8 mouse cellular contexts compared by ENCODE assay signal in genomic region chr6:35132806-35133205, GRCm38 (mm10). TPM values are rescaled to one million over a fixed set of nuclear protein-coding genes. Genes with fewer than 3 reads are reported as not detected.
DNase-seq lines count a peak whose midpoint lies in the region; ATAC-seq and TF ChIP-seq lines count a peak whose summit lies in the region.

No protein-coding gene starts in this region.

- no peaks in the 10 kb centered on the region for H3K9me3 ChIP-seq in forebrain, embryonic 12.5 days
- H3K9me3 ChIP-seq in limb, embryonic 13.5 days, result no peaks in the 10 kb centered on the region
- no peaks in the 10 kb centered on the region for H3K9me3 ChIP-seq in neural tube, embryonic 11.5 days (ENCODE audit: control insufficient read depth, low read length)

- ATAC-seq in forebrain, embryonic 12.5 days (ENCODE audit: low FRiP score), result no peak
- no peak for ATAC-seq in limb, embryonic 13.5 days (ENCODE audit: low FRiP score, low read depth)
- peak; percentile 7 for ATAC-seq in neural tube, embryonic 11.5 days (ENCODE audit: insufficient read depth, low FRiP score, low TSS enrichment)

- no peaks in the 10 kb centered on the region for H3K36me3 ChIP-seq in forebrain, embryonic 12.5 days (replicated peaks)
- H3K36me3 ChIP-seq in limb, embryonic 13.5 days, result no peaks in the 10 kb centered on the region
- no peaks in the 10 kb centered on the region for H3K36me3 ChIP-seq in neural tube, embryonic 11.5 days (ENCODE audit: control insufficient read depth, insufficient read depth, low read length)

- no peak for DNase-seq in gastrocnemius, adult 2 months
- no peak for DNase-seq in gastrocnemius, postnatal 36 days
- peak; percentile 23 to 24 for DNase-seq in thymus, postnatal 10 days (ENCODE audit: low spot score in 2 of 2)
- DNase-seq in thymus, postnatal 14 days, result no peak
- DNase-seq in neural tube, embryonic 11.5 days (ENCODE audit: low spot score), result peak; percentile 36
- DNase-seq in right cerebral cortex, postnatal 10 days (ENCODE audit: low spot score in 2 of 2), result no peak

- peak overlapping the region; percentile 90 for H3K4me3 ChIP-seq in gastrocnemius, adult 2 months
- H3K4me3 ChIP-seq in forebrain, embryonic 12.5 days (replicated peaks), result peak overlapping the region; percentile 70
- H3K4me3 ChIP-seq in limb, embryonic 13.5 days, result peak overlapping the region; percentile 85
- H3K4me3 ChIP-seq in neural tube, embryonic 11.5 days (ENCODE audit: low read depth, low read length), result peak overlapping the region; percentile 73

- intact Hi-C loops in gastrocnemius, adult 2 months (cut with DNase I), result loop anchor here (1.0 kb wide), 1 partner anchor 44 kb away; the partner anchor contains the start of gene Nup205
- intact Hi-C loops in gastrocnemius, postnatal 36 days (cut with DNase I), result no loop called here

- peak overlapping the region; percentile 82 for H3K9ac ChIP-seq in forebrain, embryonic 12.5 days
- H3K9ac ChIP-seq in limb, embryonic 13.5 days, result peak overlapping the region; percentile 92
- peak overlapping the region; percentile 78 for H3K9ac ChIP-seq in neural tube, embryonic 11.5 days (ENCODE audit: low read length)

- no peaks in the 10 kb centered on the region for H3K27me3 ChIP-seq in forebrain, embryonic 12.5 days
- H3K27me3 ChIP-seq in limb, embryonic 13.5 days, result no peaks in the 10 kb centered on the region
- no peaks in the 10 kb centered on the region for H3K27me3 ChIP-seq in neural tube, embryonic 11.5 days (ENCODE audit: control insufficient read depth, insufficient read depth, low read length)

- H3K4me2 ChIP-seq in forebrain, embryonic 12.5 days, result peak overlapping the region; percentile 85
- peak overlapping the region; percentile 83 for H3K4me2 ChIP-seq in limb, embryonic 13.5 days (replicated peaks)
- H3K4me2 ChIP-seq in neural tube, embryonic 11.5 days (ENCODE audit: low read depth), result peak overlapping the region; percentile 62

- H3K4me1 ChIP-seq in forebrain, embryonic 12.5 days, result peaks cover 15% of the 10 kb centered on the region
- peaks cover 19% of the 10 kb centered on the region for H3K4me1 ChIP-seq in limb, embryonic 13.5 days
- H3K4me1 ChIP-seq in neural tube, embryonic 11.5 days (ENCODE audit: control insufficient read depth, insufficient read depth, low read length), result peaks cover 2% of the 10 kb centered on the region; the same call in 1 of the 2 replicates

- WGBS in forebrain, embryonic 12.5 days, result under 1% methylated on average over 11 of the region's 11 CpGs
- under 1% methylated on average over 11 of the region's 11 CpGs for WGBS in limb, embryonic 13.5 days
- under 1% methylated on average over 11 of the region's 11 CpGs for WGBS in neural tube, embryonic 11.5 days

- peak overlapping the region; percentile 90 for H3K27ac ChIP-seq in gastrocnemius, adult 2 months
- peak overlapping the region; percentile 89 for H3K27ac ChIP-seq in forebrain, embryonic 12.5 days
- H3K27ac ChIP-seq in limb, embryonic 13.5 days, result peak overlapping the region; percentile 90; the same call in 1 of the 2 replicates
- peak overlapping the region; percentile 77 for H3K27ac ChIP-seq in neural tube, embryonic 11.5 days (ENCODE audit: low read depth, low read length)

- no peak for TF ChIP-seq CTCF in gastrocnemius, adult 2 months (IDR thresholded peaks at IDR 0.05)

RNA-seq across cellular contexts. Expression of gene Cnot4, which starts 0.7 kb away (rescaled TPM):
- total RNA-seq in gastrocnemius, adult 2 months (2021), result 10 to 100 TPM; 31.2 to 32.0 TPM
- 10 to 100 TPM; 22.1 to 26.1 TPM for total RNA-seq in gastrocnemius, postnatal 36 days (2021)
- polyA plus RNA-seq in forebrain, embryonic 12.5 days (2016; fragmentation: Nextera tagmentation; extraction: Ambion mirVana), result 31.2 and 34.9 TPM in 2 replicates
- polyA plus RNA-seq in limb, embryonic 13.5 days (2015; fragmentation: Nextera tagmentation; extraction: Ambion mirVana), result 37.2 and 39.4 TPM in 2 replicates
- polyA plus RNA-seq in neural tube, embryonic 11.5 days (2014; fragmentation: Nextera tagmentation; extraction: Ambion mirVana), result 36.3 and 38.8 TPM in 2 replicates

RNA-seq across cellular contexts. Expression of gene Nup205, which starts 44.4 kb away (rescaled TPM):
- 10 to 100 TPM in 1 of 2 experiments, 1 to 10 TPM in 1; 9.3 to 12.5 TPM for total RNA-seq in gastrocnemius, adult 2 months (2021)
- total RNA-seq in gastrocnemius, postnatal 36 days (2021), result 10 to 100 TPM in 1 of 2 experiments, 1 to 10 TPM in 1; 9.5 to 10.4 TPM
- polyA plus RNA-seq in forebrain, embryonic 12.5 days (2016; fragmentation: Nextera tagmentation; extraction: Ambion mirVana), result 58.6 and 62.0 TPM in 2 replicates
- polyA plus RNA-seq in limb, embryonic 13.5 days (2015; fragmentation: Nextera tagmentation; extraction: Ambion mirVana), result 29.4 and 36.0 TPM in 2 replicates
- polyA plus RNA-seq in neural tube, embryonic 11.5 days (2014; fragmentation: Nextera tagmentation; extraction: Ambion mirVana), result 55.7 and 56.1 TPM in 2 replicates

Comparison
In these comparisons a context has a peak if more than half of its experiments do, and no peak if none do; other contexts are left out.
1. DNase-seq: peak in thymus, postnatal 10 days (2 of 2) and neural tube, embryonic 11.5 days (single experiment); none in gastrocnemius, adult 2 months (single experiment), gastrocnemius, postnatal 36 days (0 of 2), thymus, postnatal 14 days (single experiment) and right cerebral cortex, postnatal 10 days (0 of 2).
2. Peak in every context shown above with its lines, with median percentiles within 50 percentile points of each other: H3K27ac ChIP-seq, H3K4me3 ChIP-seq, H3K4me2 ChIP-seq and H3K9ac ChIP-seq.